Mouse (Mus musculus): ENCODE data around the gene Pacsin1. TPM values are rescaled to one million over a fixed set of nuclear protein-coding genes. Genes with fewer than 3 reads are reported as not detected.
A peak's percentile ranks its signal among the peaks of the same experiment; 100 is the strongest.

The Pacsin1 gene
- polyA plus RNA-seq, 1 experiment from 2014 or later: 3.4 TPM

GRCm38 (mm10) chr17:27642491-27643062, 12.7 kb upstream of the Pacsin1 start:
- Histone ChIP-seq H3K27ac (peak overlapping the region; percentile 76), H3K36me3 (no peaks in the 10 kb centered on the region), H3K9me3 (no peaks in the 10 kb centered on the region), H3K4me1 (replicated peaks) (peaks cover 16% of the 10 kb centered on the region), H3K27me3 (ENCODE audit: insufficient read depth, poor library complexity, severe bottlenecking) (no peaks in the 10 kb centered on the region), H3K4me3 (peak overlapping the region; percentile 7; the same call in 1 of the 2 replicates)
- no peak for DNase-seq (ENCODE audit: low spot score)
- WGBS: 37% methylated on average over 12 of the region's 12 CpGs

- DNase-seq (ENCODE audit: low spot score): no peak
These were observed 12.2 kb upstream of the Pacsin1 start for GRCm38 (mm10) chr17:27643101-27643500.

GRCm38 (mm10) chr17:27643756-27644155, 11.6 kb upstream of the Pacsin1 start:
- 84% methylated on average over 9 of the region's 9 CpGs for WGBS
- H3K4me1 ChIP-seq (replicated peaks): peaks cover 16% of the 10 kb centered on the region
- H3K27ac ChIP-seq: peak overlapping the region; percentile 16; the same call in 1 of the 2 replicates
- DNase-seq (ENCODE audit: low spot score): no peak
- H3K27me3 ChIP-seq (ENCODE audit: insufficient read depth, poor library complexity, severe bottlenecking): no peaks in the 10 kb centered on the region
- H3K4me3 ChIP-seq: no peak overlapping the region
- no peaks in the 10 kb centered on the region for H3K9me3 ChIP-seq
- H3K36me3 ChIP-seq: no peaks in the 10 kb centered on the region

More at GRCm38 (mm10) chr17:27643101-27643500, 12.2 kb upstream of the Pacsin1 start:
- Histone ChIP-seq H3K4me3 (no peak overlapping the region), H3K4me1 (replicated peaks) (peaks cover 16% of the 10 kb centered on the region), H3K27ac (peak overlapping the region; percentile 76), H3K36me3 (no peaks in the 10 kb centered on the region), H3K27me3 (ENCODE audit: insufficient read depth, poor library complexity, severe bottlenecking) (no peaks in the 10 kb centered on the region), H3K9me3 (no peaks in the 10 kb centered on the region)
- WGBS: 42% methylated on average over 6 of the region's 6 CpGs

GRCm38 (mm10) chr17:27644572-27644971, 10.7 kb upstream of the Pacsin1 start:
- WGBS: 44% methylated on average over 2 of the region's 2 CpGs
- no peaks in the 10 kb centered on the region for H3K9me3 ChIP-seq
- no peak for DNase-seq (ENCODE audit: low spot score)
- H3K4me1 ChIP-seq (replicated peaks): peaks cover 16% of the 10 kb centered on the region
- no peaks in the 10 kb centered on the region for H3K27me3 ChIP-seq (ENCODE audit: insufficient read depth, poor library complexity, severe bottlenecking)
- H3K36me3 ChIP-seq: no peaks in the 10 kb centered on the region
- H3K4me3 ChIP-seq: no peak overlapping the region
- no peak overlapping the region for H3K27ac ChIP-seq

- Histone ChIP-seq H3K4me1 (replicated peaks) (peaks cover 16% of the 10 kb centered on the region), H3K27ac (no peak overlapping the region), H3K4me3 (no peak overlapping the region), H3K27me3 (ENCODE audit: insufficient read depth, poor library complexity, severe bottlenecking) (peaks cover 4% of the 10 kb centered on the region), H3K9me3 (no peaks in the 10 kb centered on the region), H3K36me3 (no peaks in the 10 kb centered on the region)
- WGBS: 49% methylated on average over 7 of the region's 7 CpGs
- DNase-seq (ENCODE audit: low spot score): no peak
These were observed 9.5 kb upstream of the Pacsin1 start for GRCm38 (mm10) chr17:27645807-27646206.

GRCm38 (mm10) chr17:27650160-27650559, 5.1 kb upstream of the Pacsin1 start:
- WGBS: 11% methylated on average over 12 of the region's 12 CpGs
- Histone ChIP-seq H3K4me3 (no peak overlapping the region), H3K27ac (no peak overlapping the region)

GRCm38 (mm10) chr17:27650586-27650985, 4.7 kb upstream of the Pacsin1 start:
- no peak overlapping the region for H3K4me3 ChIP-seq
- no peaks in the 10 kb centered on the region for H3K36me3 ChIP-seq
- WGBS: 76% methylated on average over 13 of the region's 13 CpGs
- H3K4me1 ChIP-seq (replicated peaks): peaks cover 19% of the 10 kb centered on the region
- H3K27me3 ChIP-seq (ENCODE audit: insufficient read depth, poor library complexity, severe bottlenecking): peaks cover 30% of the 10 kb centered on the region
- no peak overlapping the region for H3K27ac ChIP-seq
- no peak for DNase-seq (ENCODE audit: low spot score)
- H3K9me3 ChIP-seq: no peaks in the 10 kb centered on the region

More at GRCm38 (mm10) chr17:27650160-27650559, 5.1 kb upstream of the Pacsin1 start:
- H3K27me3 ChIP-seq (ENCODE audit: insufficient read depth, poor library complexity, severe bottlenecking): peaks cover 26% of the 10 kb centered on the region
- peak; percentile 73 for DNase-seq (ENCODE audit: low spot score)
- no peaks in the 10 kb centered on the region for H3K36me3 ChIP-seq
- no peaks in the 10 kb centered on the region for H3K9me3 ChIP-seq
- H3K4me1 ChIP-seq (replicated peaks): peaks cover 14% of the 10 kb centered on the region

GRCm38 (mm10) chr17:27652046-27652790, 3.1 kb upstream of the Pacsin1 start:
- Histone ChIP-seq H3K4me3 (no peak overlapping the region), H3K36me3 (no peaks in the 10 kb centered on the region), H3K27ac (peak overlapping the region; percentile 42; the same call in 1 of the 2 replicates), H3K4me1 (replicated peaks) (peaks cover 28% of the 10 kb centered on the region), H3K27me3 (ENCODE audit: insufficient read depth, poor library complexity, severe bottlenecking) (peaks cover 47% of the 10 kb centered on the region), H3K9me3 (no peaks in the 10 kb centered on the region)
- WGBS: 86% methylated on average over 23 of the region's 23 CpGs
- no peak for DNase-seq (ENCODE audit: low spot score)

- H3K9me3 ChIP-seq: no peaks in the 10 kb centered on the region
- peaks cover 53% of the 10 kb centered on the region for H3K27me3 ChIP-seq (ENCODE audit: insufficient read depth, poor library complexity, severe bottlenecking)
- no peak overlapping the region for H3K4me3 ChIP-seq
- 75% methylated on average over 10 of the region's 10 CpGs for WGBS
- DNase-seq (ENCODE audit: low spot score): no peak
- H3K4me1 ChIP-seq (replicated peaks): peaks cover 28% of the 10 kb centered on the region
- H3K36me3 ChIP-seq: no peaks in the 10 kb centered on the region
- H3K27ac ChIP-seq: no peak overlapping the region
These were observed 1.9 kb upstream of the Pacsin1 start for GRCm38 (mm10) chr17:27653253-27653959.

GRCm38 (mm10) chr17:27656011-27656399, 696 bp downstream of the Pacsin1 start:
- H3K36me3 ChIP-seq: no peaks in the 10 kb centered on the region
- H3K27ac ChIP-seq: peak overlapping the region; percentile 54; the same call in 1 of the 2 replicates
- no peaks in the 10 kb centered on the region for H3K9me3 ChIP-seq
- peaks cover 47% of the 10 kb centered on the region for H3K27me3 ChIP-seq (ENCODE audit: insufficient read depth, poor library complexity, severe bottlenecking)
- peak overlapping the region; percentile 67 for H3K4me3 ChIP-seq
- WGBS: 3% methylated on average over 14 of the region's 14 CpGs
- peaks cover 28% of the 10 kb centered on the region for H3K4me1 ChIP-seq (replicated peaks)
- DNase-seq (ENCODE audit: low spot score): peak; percentile 29

GRCm38 (mm10) chr17:27656414-27656813, 1.1 kb downstream of the Pacsin1 start:
- Histone ChIP-seq H3K27me3 (ENCODE audit: insufficient read depth, poor library complexity, severe bottlenecking) (peaks cover 44% of the 10 kb centered on the region), H3K36me3 (no peaks in the 10 kb centered on the region), H3K27ac (no peak overlapping the region), H3K4me1 (replicated peaks) (peaks cover 28% of the 10 kb centered on the region), H3K9me3 (no peaks in the 10 kb centered on the region), H3K4me3 (peak overlapping the region; percentile 67; the same call in 1 of the 2 replicates)
- no peak for DNase-seq (ENCODE audit: low spot score)
- WGBS: 20% methylated on average over 5 of the region's 5 CpGs

- Histone ChIP-seq H3K36me3 (no peaks in the 10 kb centered on the region), H3K4me1 (replicated peaks) (peaks cover 22% of the 10 kb centered on the region), H3K27ac (no peak overlapping the region), H3K9me3 (no peaks in the 10 kb centered on the region), H3K27me3 (ENCODE audit: insufficient read depth, poor library complexity, severe bottlenecking) (peaks cover 44% of the 10 kb centered on the region), H3K4me3 (no peak overlapping the region)
- DNase-seq (ENCODE audit: low spot score): no peak
- WGBS: 70% methylated on average over 8 of the region's 8 CpGs
These were observed 1.8 kb downstream of the Pacsin1 start for GRCm38 (mm10) chr17:27657123-27657522.

- DNase-seq (ENCODE audit: low spot score): no peak
- Histone ChIP-seq H3K4me3 (no peak overlapping the region), H3K4me1 (replicated peaks) (peaks cover 22% of the 10 kb centered on the region), H3K9me3 (no peaks in the 10 kb centered on the region), H3K36me3 (no peaks in the 10 kb centered on the region), H3K27me3 (ENCODE audit: insufficient read depth, poor library complexity, severe bottlenecking) (peaks cover 41% of the 10 kb centered on the region), H3K27ac (no peak overlapping the region)
- WGBS: 77% methylated on average over 7 of the region's 7 CpGs
These were observed 3.5 kb downstream of the Pacsin1 start for GRCm38 (mm10) chr17:27658767-27659166.

Measured in hindbrain, embryonic 10.5 days (tissue).